Mouse (Mus musculus) ES-E14 (cell line): ENCODE data around the gene Ppp3ca.

Experiments used
- CHD2 ChIP-seq: IDR thresholded peaks from 2 replicates; pipeline ENCODE4 v1.6.1; 2014; ENCODE audit warnings: mild to moderate bottlenecking, low read depth, low read length, inconsistent platforms
- HCFC1 ChIP-seq: IDR thresholded peaks from 2 replicates; pipeline ENCODE4 v1.6.1; 2012; ENCODE audit warnings: low read length, inconsistent platforms, borderline replicate concordance; ENCODE audit not compliant: insufficient read depth
- ZNF384 ChIP-seq: IDR thresholded peaks from 2 replicates; pipeline ENCODE4 v1.6.1; 2012; ENCODE audit warnings: low read depth, low read length, inconsistent platforms

- TF ChIP-seq HCFC1 (no peak), ZNF384 (no peak), CHD2 (no peak)
These were observed 197.4 kb downstream of the Ppp3ca start for GRCm38 (mm10) chr3:136867366-136867765.
